Mouse (Mus musculus) intestine, embryonic 14.5 days (tissue): ENCODE measurements around the gene Ifna11. TPM values are rescaled to one million over a fixed set of nuclear protein-coding genes. Genes with fewer than 3 reads are reported as not detected.

Experiments used
- polyA plus RNA-seq: library from polyadenylated mRNA; unstranded; fragments of >200 nt; fragmentation: Nextera tagmentation; extraction: Ambion mirVana; gene quantifications from 2 replicates; pipeline ENCODE4 v1.2.1, GENCODE M21; 2014

The Ifna11 gene
- polyA plus RNA-seq, 1 experiment from 2014 or later = not detected

Other genes starting within 250 kb of the Ifna11 start
- gene Ifna14, start 248.2 kb upstream of the Ifna11 start, polyA plus RNA-seq = not detected in 2 replicates
- not detected in 2 replicates for gene Ifna9, start 227.6 kb upstream of the Ifna11 start, polyA plus RNA-seq
- not detected in 2 replicates for gene Ifna12, start 216.6 kb upstream of the Ifna11 start, polyA plus RNA-seq
- gene C87499, start 185.5 kb upstream of the Ifna11 start, polyA plus RNA-seq = not detected in 2 replicates
- gene Ifna13, start 175.5 kb upstream of the Ifna11 start, polyA plus RNA-seq = not detected in 2 replicates
- not detected in 2 replicates for gene Ifna16, start 143.0 kb upstream of the Ifna11 start, polyA plus RNA-seq
- not detected in 2 replicates for gene Ifna2, start 136.0 kb upstream of the Ifna11 start, polyA plus RNA-seq
- gene Ifnab, start 128.6 kb upstream of the Ifna11 start, polyA plus RNA-seq = not detected in 2 replicates
- gene Gm26566, start 98.2 kb upstream of the Ifna11 start, polyA plus RNA-seq = 0.70 and 1.2 TPM in 2 replicates
- 97.9 and 106 TPM in 2 replicates for gene Klhl9, start 97.5 kb upstream of the Ifna11 start, polyA plus RNA-seq
- gene Gm13271, start 65.1 kb upstream of the Ifna11 start, polyA plus RNA-seq = not detected in 2 replicates
- gene Gm13283, start 59.8 kb upstream of the Ifna11 start, polyA plus RNA-seq = 0.22 TPM in 1 of 2 replicates, not detected in the other
- not detected in 2 replicates for gene Gm13290, start 46.1 kb upstream of the Ifna11 start, polyA plus RNA-seq
- gene Gm13289, start 43.0 kb upstream of the Ifna11 start, polyA plus RNA-seq = not detected in 2 replicates
- gene Gm13272, start 40.1 kb upstream of the Ifna11 start, polyA plus RNA-seq = 0.23 TPM in 1 of 2 replicates, not detected in the other
- gene Ifnz, start 37.8 kb upstream of the Ifna11 start, polyA plus RNA-seq = 0.28 TPM in 1 of 2 replicates, not detected in the other
- gene Gm13276, start 34.2 kb upstream of the Ifna11 start, polyA plus RNA-seq = 0.48 TPM in 1 of 2 replicates, not detected in the other
- gene Gm13277, start 31.3 kb upstream of the Ifna11 start, polyA plus RNA-seq = not detected in 2 replicates
- gene Gm13278, start 28.4 kb upstream of the Ifna11 start, polyA plus RNA-seq = not detected in 2 replicates
- gene Gm13275, start 25.5 kb upstream of the Ifna11 start, polyA plus RNA-seq = not detected in 2 replicates
- gene Gm13279, start 22.6 kb upstream of the Ifna11 start, polyA plus RNA-seq = not detected in 2 replicates
- 0.59 and 1.1 TPM in 2 replicates for gene Gm13285, start 20.3 kb upstream of the Ifna11 start, polyA plus RNA-seq
- not detected in 2 replicates for gene Gm13287, start 16.7 kb upstream of the Ifna11 start, polyA plus RNA-seq
- not detected in 2 replicates for gene Gm13288, start 14.4 kb upstream of the Ifna11 start, polyA plus RNA-seq
- gene Ifna7, start 3.7 kb upstream of the Ifna11 start, polyA plus RNA-seq = not detected in 2 replicates
- gene Ifna6, start 7.5 kb downstream of the Ifna11 start, polyA plus RNA-seq = not detected in 2 replicates
- not detected in 2 replicates for gene Ifna5, start 15.6 kb downstream of the Ifna11 start, polyA plus RNA-seq
- not detected in 2 replicates for gene Ifna4, start 21.9 kb downstream of the Ifna11 start, polyA plus RNA-seq
- not detected in 2 replicates for gene Ifna1, start 30.1 kb downstream of the Ifna11 start, polyA plus RNA-seq
- gene Ifne, start 60.2 kb downstream of the Ifna11 start, polyA plus RNA-seq = not detected in 2 replicates